Mouse (Mus musculus): Measurements from ENCODE around the gene Gm11060. TPM values are rescaled to one million over a fixed set of nuclear protein-coding genes. Genes with fewer than 3 reads are reported as not detected.

The Gm11060 gene
- total RNA-seq, 1 experiment from 2014 or later, result not detected

Other genes starting within 250 kb of the Gm11060 start
- 6.4 TPM in 2 replicates for gene Prrg4, start 242.1 kb upstream of the Gm11060 start, total RNA-seq (2021)
- 4.4 and 4.7 TPM in 2 replicates for gene Ccdc73, start 224.2 kb upstream of the Gm11060 start, total RNA-seq (2021)
- 149 and 161 TPM in 2 replicates for gene Eif3m, start 74.9 kb upstream of the Gm11060 start, total RNA-seq (2021)
- 2.7 and 3.2 TPM in 2 replicates for gene Wt1, start 34.5 kb downstream of the Gm11060 start, total RNA-seq (2021)
- gene Them7, start 132.3 kb downstream of the Gm11060 start, total RNA-seq (2021), result 1.1 and 2.5 TPM in 2 replicates

All from adrenal gland, postnatal 14 days (tissue).